Mouse (Mus musculus) megakaryocyte, embryonic 14.5 days (primary cell): ENCODE measurements around the gene Ctnna3.

Experiments
- FLI1 ChIP-seq: IDR thresholded peaks from 2 replicates; pipeline ENCODE4 v1.6.1; 2012; ENCODE audit warnings: low read length, inconsistent platforms, mixed read lengths
- GATA1 ChIP-seq: IDR thresholded peaks from 3 replicates; pipeline ENCODE4 v1.6.1; 2012; ENCODE audit warnings: mixed read lengths, low read length, inconsistent platforms, borderline replicate concordance

DNA sequence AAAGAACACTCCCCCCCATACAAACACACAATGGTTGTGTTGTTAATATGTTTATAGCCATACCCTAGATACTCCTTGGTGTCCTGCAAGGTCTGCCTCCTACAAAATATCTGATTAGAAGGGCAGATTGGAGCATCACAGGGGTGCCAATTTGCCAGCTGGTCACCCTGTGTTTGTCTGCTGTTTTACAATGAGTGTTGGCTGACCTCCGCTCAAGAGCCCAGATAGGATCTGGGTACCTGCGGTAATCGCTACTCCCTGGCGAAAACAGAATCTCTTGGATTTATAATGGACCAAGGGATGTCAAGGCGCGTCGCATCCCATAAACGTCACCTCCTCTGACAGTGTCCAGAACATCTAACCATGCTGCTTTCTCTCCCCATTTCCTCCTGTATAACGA is 1457.0 kb downstream of the Ctnna3 start:
- TF ChIP-seq GATA1: no peak
- TF ChIP-seq FLI1: no peak
